Mouse (Mus musculus) heart, adult 2 months (tissue): ENCODE data around the gene Clasp1. TPM values are rescaled to one million over a fixed set of nuclear protein-coding genes. Genes with fewer than 3 reads are reported as not detected.

Experiments used
- DNase-seq, 2 experiments: peaks; one replicate each; pipeline ENCODE4 v3.0.0; 2021
- H3K27ac ChIP-seq: fragments of 200-600 bp; 2 replicates; pipeline ENCODE4 v1.8.1; 2022
- H3K27me3 ChIP-seq: fragments of 200-500 bp; 2 replicates; pipeline ENCODE4 v1.6.1; 2012; ENCODE audit warnings: mild to moderate bottlenecking, low read length, inconsistent platforms, mixed read lengths; ENCODE audit not compliant: control insufficient read depth, insufficient read depth
- H3K36me3 ChIP-seq: fragments of 200-500 bp; 2 replicates; pipeline ENCODE4 v1.6.1; 2012; ENCODE audit warnings: low read length, inconsistent platforms; ENCODE audit not compliant: control insufficient read depth, insufficient read depth
- H3K4me1 ChIP-seq: fragments of 200-500 bp; 2 replicates; pipeline ENCODE4 v1.6.1; 2011; ENCODE audit warnings: low read length; ENCODE audit not compliant: control insufficient read depth, insufficient read depth
- H3K4me3 ChIP-seq: fragments of 200-600 bp; 2 replicates; pipeline ENCODE4 v1.8.1; 2022
- H3K79me2 ChIP-seq: fragments of 200-500 bp; replicated peaks from 2 replicates; pipeline ENCODE4 v1.6.1; 2012; ENCODE audit warnings: mild to moderate bottlenecking, inconsistent platforms, low read length, moderate library complexity, mixed read lengths; ENCODE audit not compliant: control insufficient read depth, insufficient read depth
- H3K9ac ChIP-seq: fragments of 200-500 bp; 2 replicates; pipeline ENCODE4 v1.6.1; 2012; ENCODE audit warnings: low read depth, mild to moderate bottlenecking, control low read depth, inconsistent platforms, low read length, mixed read lengths
- CTCF ChIP-seq: fragments of 200-600 bp; IDR thresholded peaks from 2 replicates; pipeline ENCODE4 v1.8.1; 2022; ENCODE audit warnings: antibody characterized with exemption, mild to moderate bottlenecking, moderate library complexity
- EP300 ChIP-seq: fragments of 200-500 bp; IDR thresholded peaks from 2 replicates; pipeline ENCODE4 v1.6.1; 2011; ENCODE audit warnings: low read depth, low read length, control low read depth; ENCODE audit not compliant: insufficient read depth
- POLR2A ChIP-seq: fragments of 200-500 bp; IDR thresholded peaks from 2 replicates; pipeline ENCODE4 v1.6.1; 2011; ENCODE audit warnings: mild to moderate bottlenecking, low read depth, low read length, control low read depth; ENCODE audit not compliant: insufficient read depth
- WGBS: fragments of 180-500 bp; shearing (Covaris S2); methylation state at CpG from one replicate; pipeline ENCODE4 v1.1.7; 2018; 5-methylcytosine and 5-hydroxymethylcytosine counted together
- intact Hi-C: fragments of 180-260 bp; cut with DNase I; formaldehyde crosslinking; loops from one replicate; pipeline ENCODE4 v1.15.1; 2025
- long read RNA-seq: library from polyadenylated mRNA; stranded (forward); transcript quantifications from one replicate; pipeline ENCODE4 v2.0.0, GENCODE M21; 2021
- polyA plus RNA-seq: library from polyadenylated mRNA; depleted of rRNA; stranded (reverse); fragments of >200 nt; gene quantifications from 2 replicates; pipeline ENCODE4 v1.2.3, GENCODE M21; 2012; rRNA removed
- total RNA-seq, 2 experiments: library from RNA; stranded (reverse); gene quantifications; 2 replicates each; pipeline ENCODE4 v1.2.3; 2021

Gene Clasp1
- total RNA-seq (100 to 1,000 TPM; 323 to 407 TPM), polyA plus RNA-seq (148 and 198 TPM in 2 replicates)
- long read RNA-seq, full-length matches to known transcripts, result 26 of 155 reads
- long read RNA-seq, partial matches to known transcripts, result 46 of 155 reads
- long read RNA-seq, other reads (novel, unspliced or antisense), result 83 of 155 reads

DNA sequence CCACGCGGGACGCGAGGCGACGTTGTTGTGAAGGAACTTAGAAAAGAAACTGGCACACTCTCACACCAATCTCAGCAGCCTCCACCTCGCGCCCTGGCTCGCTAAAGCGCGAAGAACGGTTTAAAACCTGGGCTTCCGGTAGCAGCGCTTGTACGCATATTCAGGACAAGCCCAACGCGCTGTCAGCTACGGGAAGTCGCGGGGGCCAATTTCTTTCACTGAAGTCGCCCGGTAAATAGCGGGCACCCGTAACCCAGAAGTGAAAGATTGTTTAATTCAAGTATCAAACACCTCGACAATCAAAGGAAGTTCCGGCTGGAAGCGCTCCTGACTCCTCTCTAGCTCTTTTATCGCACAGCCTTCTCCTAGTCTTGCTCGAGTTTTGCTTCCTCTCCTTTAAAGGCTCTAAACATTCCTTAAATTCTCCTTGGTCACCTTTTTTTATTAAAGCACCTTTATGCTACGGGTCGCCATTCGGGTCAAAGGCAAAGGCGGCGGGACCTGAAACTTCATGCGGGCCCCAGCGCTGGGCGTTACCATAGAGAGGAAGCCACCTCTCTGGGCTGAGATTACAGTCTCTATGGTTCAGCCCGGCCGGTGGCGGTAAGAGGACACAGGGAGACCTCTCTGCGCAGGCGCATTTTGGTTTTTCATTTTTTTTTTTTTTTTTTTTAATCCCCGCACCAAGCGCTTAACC, at the start of gene Clasp1:
Clasp1 (plus strand) TSS at position 302 of the 697 bp plus-strand sequence.
- DNase-seq, result peak; percentile 93 to 95
- peak within 1 kb of the TSS; percentile 98 for H3K9ac ChIP-seq
- TF ChIP-seq CTCF (no peak), POLR2A (peak; percentile 84), EP300 (peak; percentile 78)
- H3K4me3 ChIP-seq, result peak within 1 kb of the TSS; percentile 98
- peaks cover 4% of the 10 kb centered on the region for H3K4me1 ChIP-seq
- H3K27me3 ChIP-seq, result no peaks in the 10 kb centered on the region
- intact Hi-C loops, result loop anchor here (1.0 to 5.0 kb wide), 3 partner anchors 40 to 70 kb away; partner anchors contain the start of gene Nifk
- H3K36me3 ChIP-seq, result peaks cover 13% of the 10 kb centered on the region
- under 1% methylated on average over 44 of the region's 44 CpGs for WGBS
- H3K27ac ChIP-seq, result peak within 1 kb of the TSS; percentile 81
- 0 out of 2 replicates have a peak, but pooled peaks cover 3% of the 10 kb centered on the region for H3K79me2 ChIP-seq

DNA sequence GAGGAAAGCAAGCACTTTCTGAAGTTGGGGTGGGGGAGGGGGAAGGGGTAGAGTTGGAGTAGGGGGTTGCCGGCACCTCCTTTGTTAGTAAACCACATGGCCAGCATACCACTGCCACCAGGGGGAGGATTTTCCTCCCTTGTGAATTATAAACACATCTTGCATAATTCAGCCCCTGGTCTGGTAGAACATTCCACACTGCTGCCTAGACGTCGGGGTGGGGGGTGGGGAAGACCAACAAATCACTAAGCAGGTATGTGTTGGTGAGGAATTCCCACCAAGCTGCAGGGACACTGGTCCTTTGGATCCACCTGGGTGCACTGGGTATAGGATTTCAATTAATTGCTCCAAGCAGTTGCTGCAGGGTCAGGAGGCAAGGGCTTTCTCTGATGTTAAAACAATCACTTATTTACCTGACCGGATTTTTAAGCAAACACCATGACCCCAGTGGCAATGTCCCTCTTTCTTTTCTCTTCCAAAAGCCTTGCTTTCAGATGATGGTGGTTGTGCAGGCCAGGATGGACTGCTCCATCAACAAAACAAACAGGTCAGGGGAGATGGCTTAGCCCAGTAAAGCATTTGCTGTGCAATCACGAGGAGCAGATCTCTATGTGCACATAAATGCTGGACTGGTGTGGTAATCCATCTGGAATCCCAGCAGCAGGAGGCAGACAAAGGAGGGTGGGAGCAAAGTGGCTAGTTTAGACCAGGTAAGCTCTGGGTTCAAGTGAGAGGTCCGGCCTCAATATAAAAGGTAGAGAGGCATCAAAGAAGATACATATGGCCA, 45.0 kb upstream of the Clasp1 start:
- TF ChIP-seq POLR2A, result no peak
- TF ChIP-seq CTCF, result peak; percentile 37
- no peak for TF ChIP-seq EP300
- WGBS, result 37% methylated on average over 6 of the region's 6 CpGs
- Histone ChIP-seq H3K4me3 (no peak overlapping the region), H3K27ac (no peak overlapping the region), H3K36me3 (no peaks in the 10 kb centered on the region), H3K79me2 (no peaks in the 10 kb centered on the region), H3K4me1 (no peaks in the 10 kb centered on the region), H3K9ac (no peak overlapping the region), H3K27me3 (no peaks in the 10 kb centered on the region)
- no peak for DNase-seq
- intact Hi-C loops, result loop anchor here (2.0 kb wide), 1 partner anchor 15 kb away; no protein-coding TSS in a partner anchor

DNA sequence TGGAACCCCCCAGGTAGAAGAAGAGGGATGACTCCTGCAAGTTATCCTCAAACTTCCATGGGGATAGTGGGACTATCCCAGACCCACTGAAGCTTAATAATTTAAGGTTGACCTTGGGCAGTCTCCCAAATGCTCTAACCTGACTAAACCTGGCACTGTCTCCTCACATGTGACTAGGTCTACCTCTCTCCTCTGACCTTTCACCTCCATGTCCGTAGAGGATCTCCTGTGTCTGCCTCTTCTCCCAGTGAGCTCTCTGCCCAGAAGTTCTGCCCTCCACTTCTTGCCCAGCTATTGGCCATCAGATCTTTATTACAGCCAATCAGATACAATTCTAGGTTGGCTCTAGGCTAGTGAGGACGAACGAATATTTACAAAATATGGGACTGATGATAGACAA, 38.9 kb upstream of the Clasp1 start:
- Histone ChIP-seq H3K79me2 (no peaks in the 10 kb centered on the region), H3K9ac (no peak overlapping the region), H3K27me3 (no peaks in the 10 kb centered on the region), H3K4me3 (no peak overlapping the region), H3K27ac (no peak overlapping the region), H3K4me1 (no peaks in the 10 kb centered on the region), H3K36me3 (no peaks in the 10 kb centered on the region)
- no peak for DNase-seq
- intact Hi-C loops, result no loop called here
- TF ChIP-seq CTCF, result no peak
- TF ChIP-seq EP300, result no peak
- TF ChIP-seq POLR2A, result no peak
- WGBS, result 66% methylated on average over 3 of the region's 3 CpGs

DNA sequence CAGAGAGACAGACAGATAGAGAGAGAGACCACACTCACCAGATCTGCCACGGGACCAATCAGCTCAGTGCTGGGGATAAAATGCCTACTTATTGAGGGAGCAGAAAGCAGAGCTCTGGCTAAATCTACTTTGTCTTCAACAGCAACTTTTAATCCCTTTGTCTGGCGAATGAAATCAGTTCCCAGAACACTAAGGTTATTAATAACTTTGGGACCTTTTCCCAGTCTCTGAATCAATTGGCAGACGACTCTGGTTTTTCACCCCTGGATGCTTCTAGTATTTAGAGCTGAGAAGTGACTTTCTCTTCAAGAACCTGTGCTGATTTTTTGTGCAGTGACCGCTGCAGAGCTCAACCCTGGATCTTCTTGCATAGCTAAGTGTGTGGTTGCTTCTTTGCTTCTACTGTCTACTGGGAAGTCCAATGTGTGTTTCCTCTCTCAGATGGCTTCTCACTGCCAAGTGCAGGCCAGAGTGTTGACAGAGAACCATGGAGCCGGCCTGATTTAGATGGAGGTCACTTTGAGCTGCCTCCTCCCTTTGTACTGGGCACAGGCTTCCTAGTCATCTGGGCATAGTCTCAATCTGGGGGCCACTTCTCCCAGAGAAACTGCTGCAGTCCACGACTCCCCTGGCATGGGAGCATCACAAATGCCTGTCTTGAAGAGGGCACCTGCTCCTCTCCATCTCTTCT, 29.6 kb upstream of the Clasp1 start:
- no peaks in the 10 kb centered on the region for H3K79me2 ChIP-seq
- peaks cover 7% of the 10 kb centered on the region; the same call in 1 of the 2 replicates for H3K4me1 ChIP-seq
- DNase-seq, result peak; percentile 37 to 71
- H3K27me3 ChIP-seq, result no peaks in the 10 kb centered on the region
- intact Hi-C loops, result loop anchor here (2.0 kb wide), 1 partner anchor 16 kb away; no protein-coding TSS in a partner anchor
- H3K4me3 ChIP-seq, result no peak overlapping the region
- H3K27ac ChIP-seq, result peak overlapping the region; percentile 89
- no peaks in the 10 kb centered on the region for H3K36me3 ChIP-seq
- WGBS, result 32% methylated on average over 6 of the region's 6 CpGs
- peak overlapping the region; percentile 44 for H3K9ac ChIP-seq
- TF ChIP-seq POLR2A (no peak), EP300 (0 out of 2 replicates have a peak, but pooled peaks have one; percentile 11)

DNA sequence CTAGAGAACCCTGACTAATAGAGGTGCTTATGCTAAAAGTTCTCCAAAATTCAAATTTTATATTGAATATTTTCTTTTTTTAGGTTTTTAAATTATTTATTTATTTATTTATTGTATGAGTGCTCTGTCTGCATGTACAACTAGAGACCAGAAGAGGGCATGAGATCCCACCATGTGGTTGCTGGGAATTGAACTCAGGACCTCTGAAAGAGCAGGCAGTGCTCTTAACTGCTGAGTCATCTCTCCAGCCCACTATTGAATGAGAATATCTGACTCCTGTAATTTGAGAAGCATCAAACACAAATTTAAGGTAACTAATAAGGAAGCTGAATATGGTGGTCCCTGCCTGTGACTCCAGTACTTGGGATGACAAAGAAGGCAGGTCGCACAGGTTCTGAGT, 20.9 kb upstream of the Clasp1 start:
- Histone ChIP-seq H3K79me2 (no peaks in the 10 kb centered on the region), H3K4me3 (no peak overlapping the region), H3K9ac (no peak overlapping the region), H3K27ac (no peak overlapping the region), H3K4me1 (no peaks in the 10 kb centered on the region), H3K27me3 (no peaks in the 10 kb centered on the region), H3K36me3 (no peaks in the 10 kb centered on the region)
- DNase-seq, result no peak
- intact Hi-C loops, result loop anchor here (1.0 to 2.0 kb wide), 2 partner anchors 108 to 131 kb away; no protein-coding TSS in a partner anchor
- TF ChIP-seq POLR2A, result no peak
- peak; percentile 77 for TF ChIP-seq CTCF
- 90% methylated on average over 1 of the region's 1 CpGs for WGBS
